Mouse (Mus musculus) T-helper 1 cell (primary cell): ENCODE measurements around the gene Sik2.

Experiments used
- in situ Hi-C: fragments of 300-600 bp; cut with MboI, MseI; formaldehyde crosslinking; loops from one replicate; pipeline ENCODE4 v1.15.1; 2025; ENCODE audit warnings: high pct_unique_total_duplicates

The Sik2 gene

GRCm38 (mm10) chr9:50865803-50866202 lies 143.1 kb downstream of the Sik2 start:
- in situ Hi-C loops = no loop called here

GRCm38 (mm10) chr9:50864877-50865276 lies 144.0 kb downstream of the Sik2 start:
- in situ Hi-C loops = no loop called here

- in situ Hi-C loops = no loop called here
Measured at GRCm38 (mm10) chr9:50863824-50864223, 145.0 kb downstream of the Sik2 start.

- in situ Hi-C loops = no loop called here
Measured at GRCm38 (mm10) chr9:50861119-50861839, 147.6 kb downstream of the Sik2 start.

- in situ Hi-C loops = no loop called here
Measured at GRCm38 (mm10) chr9:50858681-50859080, 150.2 kb downstream of the Sik2 start.

GRCm38 (mm10) chr9:50857082-50857641 lies 151.7 kb downstream of the Sik2 start:
- in situ Hi-C loops = no loop called here

GRCm38 (mm10) chr9:50856341-50857081 lies 152.4 kb downstream of the Sik2 start:
- in situ Hi-C loops = no loop called here

- in situ Hi-C loops = no loop called here
Measured at GRCm38 (mm10) chr9:50855780-50856179, 153.1 kb downstream of the Sik2 start.

GRCm38 (mm10) chr9:50855133-50855766 lies 153.6 kb downstream of the Sik2 start:
- in situ Hi-C loops = no loop called here

GRCm38 (mm10) chr9:50854376-50854775 lies 154.5 kb downstream of the Sik2 start:
- in situ Hi-C loops = loop anchor here (5.0 kb wide), 1 partner anchor 158 kb away; no protein-coding TSS in a partner anchor

GRCm38 (mm10) chr9:50852634-50853349 lies 156.1 kb downstream of the Sik2 start:
- in situ Hi-C loops = loop anchor here (5.0 kb wide), 1 partner anchor 160 kb away; no protein-coding TSS in a partner anchor

- in situ Hi-C loops = loop anchor here (5.0 kb wide), 1 partner anchor 162 kb away; no protein-coding TSS in a partner anchor
Measured at GRCm38 (mm10) chr9:50850713-50851112, 158.2 kb downstream of the Sik2 start.

- in situ Hi-C loops = loop anchor here (5.0 kb wide), 1 partner anchor 162 kb away; no protein-coding TSS in a partner anchor
Measured at GRCm38 (mm10) chr9:50850271-50850670, 158.6 kb downstream of the Sik2 start.

GRCm38 (mm10) chr9:50849755-50850154 lies 159.1 kb downstream of the Sik2 start:
- in situ Hi-C loops = loop anchor here (5.0 kb wide), 1 partner anchor 163 kb away; no protein-coding TSS in a partner anchor

GRCm38 (mm10) chr9:50849249-50849648 lies 159.6 kb downstream of the Sik2 start:
- in situ Hi-C loops = no loop called here

GRCm38 (mm10) chr9:50848821-50849220 lies 160.1 kb downstream of the Sik2 start:
- in situ Hi-C loops = no loop called here

GRCm38 (mm10) chr9:50847606-50848368 lies 161.1 kb downstream of the Sik2 start:
- in situ Hi-C loops = no loop called here

- in situ Hi-C loops = no loop called here
Measured at GRCm38 (mm10) chr9:50847133-50847532, 161.7 kb downstream of the Sik2 start.

GRCm38 (mm10) chr9:50845547-50845946 lies 163.3 kb downstream of the Sik2 start:
- in situ Hi-C loops = no loop called here

GRCm38 (mm10) chr9:50845081-50845480 lies 163.8 kb downstream of the Sik2 start, which contains the start of gene Ppp2r1b:
Gene Ppp2r1b (plus strand): TSS chr9:50845301.
- in situ Hi-C loops = no loop called here
